Mouse (Mus musculus) bone marrow, adult 2 months (tissue): ENCODE data around the gene Shq1.

Source experiments
- CTCF ChIP-seq: fragments of 200-500 bp; IDR thresholded peaks from 2 replicates; pipeline ENCODE4 v1.5.1; 2011; ENCODE audit warnings: low read length, control low read depth; ENCODE audit not compliant: control insufficient read depth, insufficient read depth
- POLR2A ChIP-seq: fragments of 200-500 bp; IDR thresholded peaks from 2 replicates; pipeline ENCODE4 v1.6.1; 2011; ENCODE audit warnings: low read depth, mild to moderate bottlenecking, control low read depth, low read length, borderline replicate concordance; ENCODE audit not compliant: control insufficient read depth

DNA sequence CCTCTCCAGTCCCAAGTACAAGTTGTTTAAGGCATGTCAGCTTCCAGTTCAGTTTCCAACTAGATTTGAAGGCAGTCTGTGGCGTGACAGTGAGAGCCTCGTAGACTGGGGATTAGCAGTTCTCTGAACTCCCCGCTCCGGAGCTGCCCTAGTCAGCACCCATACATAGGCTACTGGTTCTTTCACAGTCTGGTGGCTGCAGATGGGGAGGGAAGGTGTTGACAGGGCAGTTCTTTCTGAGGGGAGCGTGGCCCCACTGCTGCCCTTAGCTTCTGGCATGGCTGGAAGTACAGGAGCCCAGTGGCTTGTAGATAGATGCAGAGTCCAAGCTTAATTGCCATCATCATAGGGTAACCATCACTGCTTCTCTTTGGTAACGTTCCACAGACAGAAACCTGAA lies 93.4 kb downstream of the Shq1 start:
- TF ChIP-seq CTCF: no peak
- no peak for TF ChIP-seq POLR2A
